Mouse (Mus musculus): ENCODE measurements around the gene Arfgap2.
"Not testable (repeated sequence)": the region's sequence is repeated elsewhere in the genome, so short reads cannot be mapped to it uniquely, and the experiment has no call there.

Gene Arfgap2

GRCm38 (mm10) chr2:91264711-91265681 is at the start of gene Arfgap2:
Arfgap2 (plus strand) TSS chr2:91264974.
- DNase-seq (ENCODE audit: low read depth, low spot score), result peak; percentile 98

GRCm38 (mm10) chr2:91217032-91217431 is 47.7 kb upstream of the Arfgap2 start:
- DNase-seq (ENCODE audit: low read depth, low spot score), result no peak

GRCm38 (mm10) chr2:91220501-91220900 is 44.3 kb upstream of the Arfgap2 start:
- no peak for DNase-seq (ENCODE audit: low read depth, low spot score)

- DNase-seq (ENCODE audit: low read depth, low spot score), result no peak
Observed at GRCm38 (mm10) chr2:91223614-91224013, 41.2 kb upstream of the Arfgap2 start.

- DNase-seq (ENCODE audit: low read depth, low spot score), result no peak
Observed at GRCm38 (mm10) chr2:91229735-91230134, 35.0 kb upstream of the Arfgap2 start.

GRCm38 (mm10) chr2:91236601-91237510 is 27.9 kb upstream of the Arfgap2 start, which contains the start of gene Ddb2:
Ddb2 (minus strand) TSS chr2:91236982.
- DNase-seq (ENCODE audit: low read depth, low spot score), result peak; percentile 96

GRCm38 (mm10) chr2:91237511-91238080 is 27.2 kb upstream of the Arfgap2 start:
- DNase-seq (ENCODE audit: low read depth, low spot score), result not testable (repeated sequence)

- DNase-seq (ENCODE audit: low read depth, low spot score), result no peak
Observed at GRCm38 (mm10) chr2:91242547-91242946, 22.2 kb upstream of the Arfgap2 start.

- no peak for DNase-seq (ENCODE audit: low read depth, low spot score)
Observed at GRCm38 (mm10) chr2:91243416-91243815, 21.4 kb upstream of the Arfgap2 start.

- no peak for DNase-seq (ENCODE audit: low read depth, low spot score)
Observed at GRCm38 (mm10) chr2:91244557-91245228, 20.1 kb upstream of the Arfgap2 start.

- DNase-seq (ENCODE audit: low read depth, low spot score), result no peak
Observed at GRCm38 (mm10) chr2:91248366-91248765, 16.4 kb upstream of the Arfgap2 start.

GRCm38 (mm10) chr2:91252001-91252400 is 12.8 kb upstream of the Arfgap2 start:
- DNase-seq (ENCODE audit: low read depth, low spot score), result no peak

GRCm38 (mm10) chr2:91252512-91252911 is 12.3 kb upstream of the Arfgap2 start:
- no peak for DNase-seq (ENCODE audit: low read depth, low spot score)

- DNase-seq (ENCODE audit: low read depth, low spot score), result no peak
Observed at GRCm38 (mm10) chr2:91254725-91255380, 9.9 kb upstream of the Arfgap2 start.

GRCm38 (mm10) chr2:91255661-91256150 is 9.1 kb upstream of the Arfgap2 start, which contains the start of gene Pacsin3:
Pacsin3 (plus strand) TSS chr2:91255954.
- no peak for DNase-seq (ENCODE audit: low read depth, low spot score)

- peak; percentile 60 for DNase-seq (ENCODE audit: low read depth, low spot score)
Observed at GRCm38 (mm10) chr2:91256256-91257125, 8.3 kb upstream of the Arfgap2 start.

GRCm38 (mm10) chr2:91257126-91257980 is 7.4 kb upstream of the Arfgap2 start:
- peak; percentile 67 for DNase-seq (ENCODE audit: low read depth, low spot score)

- DNase-seq (ENCODE audit: low read depth, low spot score), result no peak
Observed at GRCm38 (mm10) chr2:91258054-91258453, 6.7 kb upstream of the Arfgap2 start.
